Mouse (Mus musculus): Measurements from ENCODE around the gene Alg11. TPM values are rescaled to one million over a fixed set of nuclear protein-coding genes. Genes with fewer than 3 reads are reported as not detected.

Alg11 gene
- polyA plus RNA-seq, 1 experiment from 2014 or later, result 16.0 TPM

GRCm38 (mm10) chr8:22037022-22037421 lies 23.5 kb upstream of the Alg11 start:
- Histone ChIP-seq H3K27ac (ENCODE audit: low read length) (no peak overlapping the region), H3K4me1 (ENCODE audit: control insufficient read depth, insufficient read depth, low read length) (no peaks in the 10 kb centered on the region), H3K36me3 (ENCODE audit: control insufficient read depth, insufficient read depth) (no peaks in the 10 kb centered on the region), H3K4me2 (ENCODE audit: low read depth, low read length) (no peak overlapping the region), H3K27me3 (ENCODE audit: control insufficient read depth, insufficient read depth, low read length) (no peaks in the 10 kb centered on the region), H3K9me3 (replicated peaks; ENCODE audit: control insufficient read depth, low read length) (no peaks in the 10 kb centered on the region), H3K9ac (ENCODE audit: low read length) (no peak overlapping the region), H3K4me3 (ENCODE audit: low read length) (no peak overlapping the region)
- 55% methylated on average over 7 of the region's 7 CpGs for WGBS
- no peak for ATAC-seq (replicated peaks; ENCODE audit: extremely low read depth, insufficient read depth, low FRiP score)

GRCm38 (mm10) chr8:22039468-22040152 lies 20.9 kb upstream of the Alg11 start:
- Histone ChIP-seq H3K4me1 (ENCODE audit: control insufficient read depth, insufficient read depth, low read length) (no peaks in the 10 kb centered on the region), H3K4me3 (ENCODE audit: low read length) (peak overlapping the region; percentile 2; the same call in 1 of the 2 replicates), H3K27ac (ENCODE audit: low read length) (no peak overlapping the region), H3K4me2 (ENCODE audit: low read depth, low read length) (no peak overlapping the region; the same call in 1 of the 2 replicates), H3K27me3 (ENCODE audit: control insufficient read depth, insufficient read depth, low read length) (no peaks in the 10 kb centered on the region), H3K36me3 (ENCODE audit: control insufficient read depth, insufficient read depth) (no peaks in the 10 kb centered on the region), H3K9me3 (replicated peaks; ENCODE audit: control insufficient read depth, low read length) (no peaks in the 10 kb centered on the region), H3K9ac (ENCODE audit: low read length) (no peak overlapping the region)
- WGBS, result 16% methylated on average over 15 of the region's 15 CpGs
- no peak for ATAC-seq (replicated peaks; ENCODE audit: extremely low read depth, insufficient read depth, low FRiP score)

- Histone ChIP-seq H3K9ac (ENCODE audit: low read length) (no peak overlapping the region), H3K4me3 (ENCODE audit: low read length) (no peak overlapping the region), H3K27ac (ENCODE audit: low read length) (no peak overlapping the region), H3K36me3 (ENCODE audit: control insufficient read depth, insufficient read depth) (no peaks in the 10 kb centered on the region), H3K9me3 (replicated peaks; ENCODE audit: control insufficient read depth, low read length) (no peaks in the 10 kb centered on the region), H3K27me3 (ENCODE audit: control insufficient read depth, insufficient read depth, low read length) (no peaks in the 10 kb centered on the region), H3K4me1 (ENCODE audit: control insufficient read depth, insufficient read depth, low read length) (no peaks in the 10 kb centered on the region), H3K4me2 (ENCODE audit: low read depth, low read length) (no peak overlapping the region)
- no peak for ATAC-seq (replicated peaks; ENCODE audit: extremely low read depth, insufficient read depth, low FRiP score)
- 52% methylated on average over 6 of the region's 6 CpGs for WGBS
Measured at GRCm38 (mm10) chr8:22040153-22040509, 20.4 kb upstream of the Alg11 start.

GRCm38 (mm10) chr8:22042515-22042914 lies 18.0 kb upstream of the Alg11 start:
- H3K9me3 ChIP-seq (replicated peaks; ENCODE audit: control insufficient read depth, low read length), result no peaks in the 10 kb centered on the region
- 87% methylated on average over 3 of the region's 3 CpGs for WGBS
- no peaks in the 10 kb centered on the region for H3K4me1 ChIP-seq (ENCODE audit: control insufficient read depth, insufficient read depth, low read length)
- H3K9ac ChIP-seq (ENCODE audit: low read length), result no peak overlapping the region
- no peak for ATAC-seq (replicated peaks; ENCODE audit: extremely low read depth, insufficient read depth, low FRiP score)
- H3K27ac ChIP-seq (ENCODE audit: low read length), result no peak overlapping the region
- no peak overlapping the region for H3K4me2 ChIP-seq (ENCODE audit: low read depth, low read length)
- H3K36me3 ChIP-seq (ENCODE audit: control insufficient read depth, insufficient read depth), result no peaks in the 10 kb centered on the region
- H3K27me3 ChIP-seq (ENCODE audit: control insufficient read depth, insufficient read depth, low read length), result no peaks in the 10 kb centered on the region
- H3K4me3 ChIP-seq (ENCODE audit: low read length), result no peak overlapping the region

- H3K9me3 ChIP-seq (replicated peaks; ENCODE audit: control insufficient read depth, low read length), result no peaks in the 10 kb centered on the region
- no peak for ATAC-seq (replicated peaks; ENCODE audit: extremely low read depth, insufficient read depth, low FRiP score)
- 52% methylated on average over 12 of the region's 12 CpGs for WGBS
- H3K9ac ChIP-seq (ENCODE audit: low read length), result no peak overlapping the region
- H3K4me2 ChIP-seq (ENCODE audit: low read depth, low read length), result no peak overlapping the region
- no peaks in the 10 kb centered on the region for H3K4me1 ChIP-seq (ENCODE audit: control insufficient read depth, insufficient read depth, low read length)
- H3K27me3 ChIP-seq (ENCODE audit: control insufficient read depth, insufficient read depth, low read length), result no peaks in the 10 kb centered on the region
- H3K27ac ChIP-seq (ENCODE audit: low read length), result no peak overlapping the region
- H3K4me3 ChIP-seq (ENCODE audit: low read length), result no peak overlapping the region
- no peaks in the 10 kb centered on the region for H3K36me3 ChIP-seq (ENCODE audit: control insufficient read depth, insufficient read depth)
Measured at GRCm38 (mm10) chr8:22043706-22044105, 16.8 kb upstream of the Alg11 start.

GRCm38 (mm10) chr8:22047699-22048464 lies 12.6 kb upstream of the Alg11 start:
- ATAC-seq (replicated peaks; ENCODE audit: extremely low read depth, insufficient read depth, low FRiP score), result 0 out of 2 replicates have a peak, but pooled peaks have one; percentile 37
- Histone ChIP-seq H3K36me3 (ENCODE audit: control insufficient read depth, insufficient read depth) (no peaks in the 10 kb centered on the region), H3K4me3 (ENCODE audit: low read length) (no peak overlapping the region), H3K9ac (ENCODE audit: low read length) (no peak overlapping the region), H3K4me2 (ENCODE audit: low read depth, low read length) (no peak overlapping the region), H3K27me3 (ENCODE audit: control insufficient read depth, insufficient read depth, low read length) (no peaks in the 10 kb centered on the region), H3K9me3 (replicated peaks; ENCODE audit: control insufficient read depth, low read length) (no peaks in the 10 kb centered on the region), H3K4me1 (ENCODE audit: control insufficient read depth, insufficient read depth, low read length) (no peaks in the 10 kb centered on the region), H3K27ac (ENCODE audit: low read length) (no peak overlapping the region)
- 41% methylated on average over 2 of the region's 2 CpGs for WGBS

- ATAC-seq (replicated peaks; ENCODE audit: extremely low read depth, insufficient read depth, low FRiP score), result no peak
- Histone ChIP-seq H3K4me3 (ENCODE audit: low read length) (no peak overlapping the region), H3K27me3 (ENCODE audit: control insufficient read depth, insufficient read depth, low read length) (peaks cover 13% of the 10 kb centered on the region; the same call in 1 of the 2 replicates), H3K9me3 (replicated peaks; ENCODE audit: control insufficient read depth, low read length) (no peaks in the 10 kb centered on the region), H3K36me3 (ENCODE audit: control insufficient read depth, insufficient read depth) (no peaks in the 10 kb centered on the region), H3K4me2 (ENCODE audit: low read depth, low read length) (no peak overlapping the region), H3K27ac (ENCODE audit: low read length) (no peak overlapping the region), H3K9ac (ENCODE audit: low read length) (no peak overlapping the region), H3K4me1 (ENCODE audit: control insufficient read depth, insufficient read depth, low read length) (no peaks in the 10 kb centered on the region; the same call in 1 of the 2 replicates)
- whole genome bisulfite sequencing, result 61% methylated on average over 12 of the region's 12 CpGs
Measured at GRCm38 (mm10) chr8:22054674-22055491, 5.6 kb upstream of the Alg11 start.

- Histone ChIP-seq H3K36me3 (ENCODE audit: control insufficient read depth, insufficient read depth) (no peaks in the 10 kb centered on the region), H3K4me2 (ENCODE audit: low read depth, low read length) (no peak overlapping the region), H3K9ac (ENCODE audit: low read length) (no peak overlapping the region), H3K9me3 (replicated peaks; ENCODE audit: control insufficient read depth, low read length) (no peaks in the 10 kb centered on the region), H3K27me3 (ENCODE audit: control insufficient read depth, insufficient read depth, low read length) (peaks cover 14% of the 10 kb centered on the region; the same call in 1 of the 2 replicates), H3K4me3 (ENCODE audit: low read length) (no peak overlapping the region), H3K27ac (ENCODE audit: low read length) (no peak overlapping the region), H3K4me1 (ENCODE audit: control insufficient read depth, insufficient read depth, low read length) (no peaks in the 10 kb centered on the region; the same call in 1 of the 2 replicates)
- no peak for ATAC-seq (replicated peaks; ENCODE audit: extremely low read depth, insufficient read depth, low FRiP score)
- WGBS, result 77% methylated on average over 2 of the region's 2 CpGs
Measured at GRCm38 (mm10) chr8:22055492-22055877, 5.0 kb upstream of the Alg11 start.
